Mouse (Mus musculus): ENCODE measurements at regions not wholly inside any gene's neighbourhood (a gene's known extent, or its start where the extent isn't known, plus 50 kb on each side); places are given as distances from the start of the nearest gene placed in this dataset.

GRCm38 (mm10) chr6:76697146-76697891 lies 199.7 kb upstream of the Gm9008 start:
- DNase-seq (ENCODE audit: low read depth, low spot score): no peak
- in situ Hi-C loops (cut with MboI; ENCODE audit: low sequenced_read_pairs in 2 of 2, unreplicated experiment in 2 of 2): no loop called here
- no peak for TF ChIP-seq CHD2 (IDR thresholded peaks at IDR 0.05; ENCODE audit: low read depth, low read length)
- TF ChIP-seq ZC3H11A (IDR thresholded peaks at IDR 0.05; ENCODE audit: borderline replicate concordance, low read depth, low read length): no peak
- no peak for TF ChIP-seq MAFK (IDR thresholded peaks at IDR 0.05; ENCODE audit: insufficient read depth, low read depth, low read length)
- TF ChIP-seq ZNF384 (IDR thresholded peaks at IDR 0.05; ENCODE audit: low read depth, low read length): no peak
- no peak for TF ChIP-seq HCFC1 (IDR thresholded peaks at IDR 0.05; ENCODE audit: borderline replicate concordance, insufficient read depth, low read length)

GRCm38 (mm10) chr6:76688831-76689230 lies 191.2 kb upstream of the Gm9008 start:
- Histone ChIP-seq H3K4me3 (ENCODE audit: insufficient read depth in 1 of 2, low read depth in 1 of 2, low read length in 2 of 2, poor library complexity in 1 of 2, severe bottlenecking in 1 of 2) (no peak overlapping the region), H3K4me1 (ENCODE audit: control insufficient read depth in 2 of 2, insufficient read depth in 2 of 2, low read length in 2 of 2, poor library complexity in 1 of 2) (no peaks in the 10 kb centered on the region), H3K9ac (ENCODE audit: insufficient read depth, low read depth, low read length, poor library complexity, severe bottlenecking) (no peak overlapping the region), H3K36me3 (ENCODE audit: control insufficient read depth, insufficient read depth, low read length, poor library complexity, severe bottlenecking) (no peaks in the 10 kb centered on the region), H3K9me3 (ENCODE audit: control insufficient read depth, insufficient read depth, low read depth, low read length) (no peaks in the 10 kb centered on the region), H3K27ac (ENCODE audit: insufficient read depth, low read depth, low read length, poor library complexity, severe bottlenecking) (no peak overlapping the region)
- DNase-seq (ENCODE audit: low read depth, low spot score): no peak
- in situ Hi-C loops (cut with MboI; ENCODE audit: low sequenced_read_pairs in 2 of 2, unreplicated experiment in 2 of 2): no loop called here
- TF ChIP-seq ZC3H11A (IDR thresholded peaks at IDR 0.05; ENCODE audit: borderline replicate concordance, low read depth, low read length): no peak
- TF ChIP-seq MAFK (IDR thresholded peaks at IDR 0.05; ENCODE audit: insufficient read depth, low read depth, low read length): no peak
- TF ChIP-seq CHD2 (IDR thresholded peaks at IDR 0.05; ENCODE audit: low read depth, low read length): no peak
- no peak for TF ChIP-seq ZNF384 (IDR thresholded peaks at IDR 0.05; ENCODE audit: low read depth, low read length)
- no peak for TF ChIP-seq HCFC1 (IDR thresholded peaks at IDR 0.05; ENCODE audit: borderline replicate concordance, insufficient read depth, low read length)

More at GRCm38 (mm10) chr6:76697146-76697891, 199.7 kb upstream of the Gm9008 start:
- no peak overlapping the region for H3K27ac ChIP-seq (ENCODE audit: insufficient read depth, low read depth, low read length, poor library complexity, severe bottlenecking)
- no peaks in the 10 kb centered on the region for H3K36me3 ChIP-seq (ENCODE audit: control insufficient read depth, insufficient read depth, low read length, poor library complexity, severe bottlenecking)
- H3K9me3 ChIP-seq (ENCODE audit: control insufficient read depth, insufficient read depth, low read depth, low read length): no peaks in the 10 kb centered on the region
- no peak overlapping the region for H3K9ac ChIP-seq (ENCODE audit: insufficient read depth, low read depth, low read length, poor library complexity, severe bottlenecking)
- H3K4me3 ChIP-seq (ENCODE audit: insufficient read depth in 1 of 2, low read depth in 1 of 2, low read length in 2 of 2, poor library complexity in 1 of 2, severe bottlenecking in 1 of 2): no peak overlapping the region
- H3K4me1 ChIP-seq (ENCODE audit: control insufficient read depth in 2 of 2, insufficient read depth in 2 of 2, low read length in 2 of 2, poor library complexity in 1 of 2): no peaks in the 10 kb centered on the region

- H3K4me1 ChIP-seq (ENCODE audit: control insufficient read depth in 2 of 2, insufficient read depth in 2 of 2, low read length in 2 of 2, poor library complexity in 1 of 2): peaks cover 0 to 2% of the 10 kb centered on the region in 2 experiments; a peak in 1 of 4 replicates
- peak; percentile 40 for DNase-seq (ENCODE audit: low read depth, low spot score)
- in situ Hi-C loops (cut with MboI; ENCODE audit: low sequenced_read_pairs in 2 of 2, unreplicated experiment in 2 of 2): no loop called here
- H3K9me3 ChIP-seq (ENCODE audit: control insufficient read depth, insufficient read depth, low read depth, low read length): no peaks in the 10 kb centered on the region
- H3K9ac ChIP-seq (ENCODE audit: insufficient read depth, low read depth, low read length, poor library complexity, severe bottlenecking): no peak overlapping the region
- TF ChIP-seq MAFK (IDR thresholded peaks at IDR 0.05; ENCODE audit: insufficient read depth, low read depth, low read length) (no peak), HCFC1 (IDR thresholded peaks at IDR 0.05; ENCODE audit: borderline replicate concordance, insufficient read depth, low read length) (no peak), ZC3H11A (IDR thresholded peaks at IDR 0.05; ENCODE audit: borderline replicate concordance, low read depth, low read length) (no peak), CHD2 (IDR thresholded peaks at IDR 0.05; ENCODE audit: low read depth, low read length) (no peak), ZNF384 (IDR thresholded peaks at IDR 0.05; ENCODE audit: low read depth, low read length) (no peak)
- no peaks in the 10 kb centered on the region for H3K36me3 ChIP-seq (ENCODE audit: control insufficient read depth, insufficient read depth, low read length, poor library complexity, severe bottlenecking)
- no peak overlapping the region for H3K27ac ChIP-seq (ENCODE audit: insufficient read depth, low read depth, low read length, poor library complexity, severe bottlenecking)
- H3K4me3 ChIP-seq (ENCODE audit: insufficient read depth in 1 of 2, low read depth in 1 of 2, low read length in 2 of 2, poor library complexity in 1 of 2, severe bottlenecking in 1 of 2): no peak overlapping the region
Observed at GRCm38 (mm10) chr6:76639583-76639982, 142.0 kb upstream of the Gm9008 start.

- in situ Hi-C loops (cut with MboI; ENCODE audit: low sequenced_read_pairs in 2 of 2, unreplicated experiment in 2 of 2): no loop called here
- no peak overlapping the region for H3K4me3 ChIP-seq (ENCODE audit: insufficient read depth in 1 of 2, low read depth in 1 of 2, low read length in 2 of 2, poor library complexity in 1 of 2, severe bottlenecking in 1 of 2)
- no peak for DNase-seq (ENCODE audit: low read depth, low spot score)
- H3K4me1 ChIP-seq (ENCODE audit: control insufficient read depth in 2 of 2, insufficient read depth in 2 of 2, low read length in 2 of 2, poor library complexity in 1 of 2): no peaks in the 10 kb centered on the region
- H3K9me3 ChIP-seq (ENCODE audit: control insufficient read depth, insufficient read depth, low read depth, low read length): no peaks in the 10 kb centered on the region
- no peaks in the 10 kb centered on the region for H3K36me3 ChIP-seq (ENCODE audit: control insufficient read depth, insufficient read depth, low read length, poor library complexity, severe bottlenecking)
- no peak overlapping the region for H3K27ac ChIP-seq (ENCODE audit: insufficient read depth, low read depth, low read length, poor library complexity, severe bottlenecking)
- no peak for TF ChIP-seq HCFC1 (IDR thresholded peaks at IDR 0.05; ENCODE audit: borderline replicate concordance, insufficient read depth, low read length)
- TF ChIP-seq MAFK (IDR thresholded peaks at IDR 0.05; ENCODE audit: insufficient read depth, low read depth, low read length): no peak
- TF ChIP-seq ZC3H11A (IDR thresholded peaks at IDR 0.05; ENCODE audit: borderline replicate concordance, low read depth, low read length): no peak
- TF ChIP-seq CHD2 (IDR thresholded peaks at IDR 0.05; ENCODE audit: low read depth, low read length): no peak
- no peak for TF ChIP-seq ZNF384 (IDR thresholded peaks at IDR 0.05; ENCODE audit: low read depth, low read length)
- no peak overlapping the region for H3K9ac ChIP-seq (ENCODE audit: insufficient read depth, low read depth, low read length, poor library complexity, severe bottlenecking)
Observed at GRCm38 (mm10) chr6:76628379-76628778, 130.8 kb upstream of the Gm9008 start.

Data from ES-E14 (cell line).